Mouse (Mus musculus) frontal cortex, postnatal 25 days (tissue): ENCODE measurements around the gene Stag3.

Source experiments
- DNase-seq, 2 experiments: peaks; one replicate each; pipeline ENCODE4 v3.0.0; 2022; ENCODE audit warnings: low spot score in 2 of 2

The Stag3 gene

DNA sequence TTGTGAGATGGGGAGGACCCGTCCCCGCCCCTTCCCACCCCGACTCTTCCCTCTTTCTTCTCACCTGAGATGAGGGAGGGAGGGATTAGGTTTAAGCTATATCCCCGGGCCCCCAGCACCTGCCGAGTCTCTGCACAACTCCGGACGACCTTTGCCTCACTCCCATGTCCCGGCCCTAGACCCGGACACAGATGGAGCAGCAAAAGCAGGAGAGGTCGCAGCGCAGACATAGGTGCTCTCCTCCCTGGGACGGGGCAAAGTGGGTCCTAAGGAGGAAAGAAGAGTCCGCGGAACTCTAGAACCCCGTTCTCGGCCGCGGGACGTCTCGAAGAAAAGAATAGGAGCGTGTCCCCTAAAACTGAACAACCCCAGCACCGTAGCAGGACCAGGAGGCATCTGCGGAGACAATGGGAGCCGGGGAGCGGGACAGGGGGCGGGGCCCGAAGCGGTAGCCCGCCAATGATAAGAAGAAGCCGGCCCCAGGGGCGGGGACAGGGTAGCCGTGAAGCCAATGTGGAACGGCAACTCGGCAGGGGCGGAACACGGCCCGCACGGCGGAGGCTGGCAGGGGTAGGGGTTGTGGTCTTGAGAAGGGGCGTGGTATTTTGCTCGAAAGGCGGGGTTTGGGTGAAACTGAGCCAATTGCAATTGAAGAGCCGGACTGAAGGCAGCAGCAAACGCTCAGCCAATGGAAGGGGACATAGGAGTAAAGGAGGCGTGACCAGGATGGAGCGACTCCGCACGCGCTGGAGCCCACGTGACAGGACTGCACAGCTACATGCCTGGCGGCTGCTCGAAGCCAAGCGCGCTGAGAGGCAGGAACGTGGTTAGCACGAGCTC lies at the start of gene Stag3, which contains the start of the genes Gm43720 and Gpc2:
Stag3 (plus strand) TSS at position 656 of the 840 bp plus-strand sequence.
Gm43720 (minus strand) TSS at position 374 of the 840 bp plus-strand sequence.
Gpc2 (minus strand) TSS at position 421 of the 840 bp plus-strand sequence.
- peak in 1 of 2 experiments; percentile 54 for DNase-seq

DNA sequence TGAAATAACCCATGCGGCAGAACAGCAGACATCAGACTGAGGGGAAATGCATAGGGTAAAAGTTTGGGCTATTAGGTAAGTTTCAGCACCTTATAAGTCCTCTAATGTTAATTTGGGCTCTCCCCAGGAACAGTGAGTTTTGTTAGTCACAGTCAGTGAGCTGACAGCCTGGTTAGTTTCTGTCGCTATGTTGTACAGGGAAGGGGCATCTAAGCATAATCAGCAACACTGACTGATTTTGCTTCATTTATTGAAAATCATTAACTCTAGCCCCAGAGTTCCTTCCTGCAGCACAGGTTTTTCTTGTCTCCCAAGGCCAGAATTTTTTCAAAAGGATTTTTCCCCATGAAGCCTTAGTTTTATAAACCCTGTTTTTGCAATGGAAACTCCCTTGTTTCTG lies 46.3 kb upstream of the Stag3 start:
- DNase-seq = no peak

DNA sequence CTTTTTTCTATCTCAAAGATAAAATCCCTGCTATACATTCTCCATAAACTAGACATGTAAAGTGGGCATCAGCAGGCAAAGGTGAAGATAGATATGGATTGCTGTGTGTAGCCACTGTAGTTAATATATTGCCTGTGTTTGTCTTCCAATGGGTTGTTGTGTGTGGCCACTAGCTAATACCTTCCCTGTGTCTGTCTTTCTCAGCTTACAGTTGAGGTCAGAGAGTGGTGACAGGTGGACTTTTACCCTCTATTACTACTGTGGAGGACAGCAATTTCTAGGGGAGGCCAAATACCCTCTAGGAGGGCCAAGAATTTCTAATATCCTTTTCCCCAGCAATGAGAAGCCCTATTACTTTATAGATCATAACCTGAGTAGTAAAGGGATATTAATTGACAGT lies 45.8 kb upstream of the Stag3 start:
- DNase-seq = no peak

DNA sequence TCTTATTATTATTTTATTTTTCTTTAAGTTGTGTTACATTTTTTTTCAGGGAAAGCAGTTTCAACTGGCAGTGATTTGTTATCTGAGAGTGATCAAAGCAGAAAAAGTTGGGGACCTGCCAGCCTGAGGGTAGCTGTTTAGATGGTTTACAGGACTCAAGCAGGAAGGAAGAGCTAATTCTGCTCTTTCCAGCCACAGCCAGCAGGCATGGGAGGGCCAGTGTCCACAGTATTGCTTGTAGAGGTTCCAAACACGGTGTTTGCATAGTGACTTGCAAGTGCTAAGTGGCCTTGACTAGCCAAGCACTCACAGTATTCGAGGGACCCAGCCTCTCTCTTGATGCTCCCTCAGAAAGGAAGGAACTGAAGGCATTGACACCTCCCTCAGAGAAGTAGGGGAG lies 38.5 kb upstream of the Stag3 start:
- no peak for DNase-seq

DNA sequence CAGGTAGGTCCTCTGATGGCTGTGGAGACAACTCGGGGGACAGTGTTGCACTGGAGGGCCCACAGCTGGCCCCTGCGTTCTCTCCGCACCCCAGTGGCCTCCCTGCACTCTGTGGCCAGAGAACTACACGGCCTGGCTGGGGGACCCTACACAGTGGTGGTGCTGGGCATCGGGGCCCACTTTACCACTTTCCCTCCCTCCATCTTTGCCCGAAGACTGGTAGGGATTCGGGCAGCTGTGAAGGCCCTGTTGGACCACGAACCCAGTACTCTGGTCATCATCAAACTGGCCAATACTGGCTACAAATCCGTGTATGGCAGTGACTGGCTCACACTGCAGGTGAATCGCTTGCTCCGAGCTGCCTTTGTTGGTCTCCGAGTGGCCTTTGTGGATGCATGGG lies 28.9 kb upstream of the Stag3 start:
- no peak for DNase-seq

DNA sequence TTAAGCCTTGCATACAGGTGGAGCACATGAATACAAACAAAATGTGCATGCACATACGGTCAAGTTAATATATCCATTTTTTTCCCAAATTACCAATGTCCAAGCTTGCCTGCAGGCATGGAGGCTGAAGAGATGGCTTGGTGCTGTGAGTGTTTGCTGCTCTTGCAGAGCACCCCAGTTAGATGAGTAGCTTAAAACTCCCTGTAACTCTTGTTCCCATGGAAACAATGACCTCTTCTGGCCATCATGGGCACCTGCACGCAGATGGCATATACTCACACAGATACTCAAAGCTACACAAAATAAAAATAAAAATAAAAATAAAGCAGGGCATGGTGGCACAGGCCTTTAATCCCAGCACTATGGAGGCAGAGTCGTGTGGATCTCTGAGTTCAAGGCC lies 27.0 kb upstream of the Stag3 start:
- DNase-seq = no peak

DNA sequence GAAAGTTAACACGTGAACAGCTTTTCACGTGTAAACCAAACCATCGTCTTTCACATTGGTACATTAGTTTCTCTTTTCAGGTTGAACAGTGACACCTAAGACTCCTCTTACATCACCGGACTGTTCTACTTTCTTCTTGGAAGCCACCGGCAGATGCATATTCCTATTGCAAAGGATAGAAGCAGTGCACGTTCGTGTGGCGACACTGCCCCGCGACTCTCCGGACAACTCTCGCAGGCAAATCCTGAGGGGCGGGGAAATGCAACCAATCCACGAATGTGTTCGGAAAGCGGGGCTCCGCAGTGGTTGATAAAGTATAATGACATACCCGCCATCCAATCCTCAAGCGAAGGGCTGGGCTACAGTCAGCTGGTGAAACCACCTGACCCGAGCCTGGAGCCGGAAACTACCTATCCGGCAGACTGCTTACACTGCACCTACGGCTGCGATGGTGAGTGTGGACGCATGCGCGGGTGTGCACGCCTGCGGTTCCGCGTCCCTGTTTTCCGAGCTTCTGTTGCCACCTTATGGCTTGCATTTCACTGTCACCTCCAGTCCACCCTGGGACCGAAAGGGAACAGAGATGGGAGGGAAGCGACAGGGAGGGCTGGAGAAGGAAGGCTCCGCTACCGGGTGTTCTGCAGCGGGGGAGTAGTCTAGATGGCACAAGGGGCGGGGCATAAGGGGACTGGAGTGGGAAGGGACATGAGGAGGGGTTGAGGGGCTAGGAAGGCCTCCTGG lies 24.5 kb upstream of the Stag3 start, which contains the start of gene Lamtor4:
Lamtor4 (plus strand) TSS at position 130 of the 741 bp plus-strand sequence.
- DNase-seq = peak; percentile 83 to 93

DNA sequence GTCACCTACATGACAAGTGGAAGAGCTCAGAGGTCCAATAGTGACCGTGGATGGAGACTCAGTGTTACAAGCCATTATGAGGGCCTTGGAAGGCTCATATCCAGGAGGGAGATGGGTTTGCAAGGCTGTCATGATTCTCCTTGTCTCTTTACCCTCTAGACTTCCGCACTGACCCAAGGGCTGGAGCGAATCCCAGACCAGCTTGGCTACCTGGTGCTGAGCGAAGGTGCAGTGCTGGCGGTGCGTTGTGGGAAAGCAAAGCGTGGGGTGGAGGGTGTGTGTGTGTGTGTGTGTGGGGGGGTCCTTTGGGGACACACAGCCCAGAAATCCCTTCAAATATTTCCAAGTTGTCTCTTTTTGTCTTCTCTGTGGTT lies 24.0 kb upstream of the Stag3 start:
- DNase-seq = no peak

DNA sequence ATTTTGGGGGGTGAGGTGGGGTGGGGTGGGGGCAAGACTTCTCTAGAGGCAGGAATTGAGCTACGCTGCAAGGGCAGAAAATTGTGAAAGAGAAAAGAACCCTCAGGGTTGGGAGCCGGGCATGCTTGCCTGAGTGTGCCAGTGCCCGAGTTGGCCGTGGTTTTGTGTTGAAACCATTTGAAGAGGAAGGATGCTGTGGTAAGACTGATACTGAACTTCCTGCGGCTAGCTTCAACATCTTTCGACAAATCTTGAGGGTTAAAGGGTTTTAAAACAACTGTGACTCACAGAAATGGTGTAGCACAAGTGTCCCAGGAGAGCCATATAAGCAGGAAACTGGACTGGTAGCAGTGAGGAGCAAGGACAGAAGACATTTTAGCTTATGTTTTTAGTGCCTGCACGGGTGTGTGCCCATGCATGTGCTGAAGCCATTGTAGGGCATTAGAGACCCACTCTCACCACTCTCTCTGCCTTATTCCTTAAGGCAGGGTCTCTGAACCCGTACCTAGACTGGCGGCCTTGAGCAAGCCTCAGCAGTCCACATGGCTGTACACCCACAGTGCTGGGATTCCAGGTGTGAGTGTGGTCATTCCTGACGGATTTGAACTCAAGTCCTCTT lies 23.0 kb upstream of the Stag3 start:
- DNase-seq = no peak

DNA sequence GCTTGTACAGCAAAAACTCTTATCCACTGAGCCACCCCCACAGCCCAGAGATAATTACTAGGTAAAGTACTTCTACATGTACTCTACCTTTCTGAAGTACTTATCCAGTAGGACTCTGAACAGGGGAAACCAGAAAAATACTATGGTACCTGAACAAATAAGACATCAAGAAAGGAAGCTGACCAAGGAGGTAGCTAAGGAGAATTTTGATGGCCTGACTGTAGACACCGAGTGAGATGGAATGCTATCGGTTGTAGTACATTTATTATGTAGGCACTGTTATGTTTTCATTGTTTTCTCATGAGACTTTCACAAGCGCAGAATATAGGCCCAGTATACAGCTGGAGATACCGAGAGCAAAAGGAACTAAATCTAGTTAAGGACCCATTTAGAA lies 22.5 kb upstream of the Stag3 start:
- DNase-seq = no peak

DNA sequence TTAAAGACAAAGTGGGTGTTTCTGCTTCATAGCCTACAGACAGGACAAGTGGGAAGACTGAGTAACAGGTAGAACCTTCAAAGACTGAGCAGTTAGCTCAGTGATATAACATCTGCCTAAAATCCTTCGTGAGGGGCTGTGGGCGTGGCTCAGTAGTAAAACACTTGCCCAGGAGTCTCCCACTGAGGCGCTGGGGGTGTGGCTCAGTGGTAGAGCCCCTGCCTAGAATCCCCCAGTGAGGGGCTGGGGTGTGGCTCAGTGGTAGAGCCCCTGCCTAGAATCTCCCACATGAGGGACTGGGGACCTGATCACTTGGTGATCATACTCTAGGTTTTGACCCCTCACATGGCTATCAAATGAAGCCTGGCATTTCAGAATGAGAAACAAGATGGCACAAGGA lies 22.0 kb upstream of the Stag3 start:
- DNase-seq = no peak

DNA sequence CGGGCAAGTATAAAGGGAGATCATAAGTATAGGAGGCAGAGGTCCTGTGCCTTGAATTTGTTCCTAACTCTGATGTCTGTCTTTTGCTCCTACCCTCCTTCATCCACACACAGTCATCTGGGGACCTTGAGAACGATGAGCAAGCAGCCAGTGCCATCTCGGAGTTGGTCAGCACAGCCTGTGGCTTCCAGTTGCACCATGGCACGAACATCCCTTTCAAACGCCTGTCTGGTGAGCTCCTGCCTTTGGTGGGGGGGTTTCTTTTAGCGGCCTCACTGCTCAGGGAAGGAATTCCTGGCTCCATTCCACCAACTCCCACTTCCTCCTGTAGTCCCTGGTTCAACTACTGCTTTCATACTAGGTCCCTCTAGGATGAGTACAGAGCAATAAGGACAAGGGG lies 21.5 kb upstream of the Stag3 start:
- no peak for DNase-seq

DNA sequence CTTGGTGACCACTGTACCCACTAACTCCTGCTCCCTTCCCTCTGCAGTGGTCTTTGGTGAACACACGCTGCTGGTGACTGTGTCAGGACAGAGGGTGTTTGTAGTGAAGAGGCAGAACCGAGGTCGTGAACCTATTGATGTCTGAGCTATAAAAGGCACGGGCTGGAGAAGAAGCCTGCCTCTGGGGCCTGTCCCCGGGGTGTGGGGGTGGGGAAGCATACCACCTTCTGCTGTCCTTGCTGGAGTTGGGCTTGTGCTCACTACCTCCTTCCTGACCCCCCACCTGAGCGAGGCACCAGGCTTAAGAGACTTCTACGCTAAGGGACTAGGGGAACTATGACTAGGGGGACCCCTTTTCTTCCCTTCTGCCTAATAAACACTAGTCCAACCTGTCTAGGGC lies 21.0 kb upstream of the Stag3 start:
- DNase-seq = no peak

DNA sequence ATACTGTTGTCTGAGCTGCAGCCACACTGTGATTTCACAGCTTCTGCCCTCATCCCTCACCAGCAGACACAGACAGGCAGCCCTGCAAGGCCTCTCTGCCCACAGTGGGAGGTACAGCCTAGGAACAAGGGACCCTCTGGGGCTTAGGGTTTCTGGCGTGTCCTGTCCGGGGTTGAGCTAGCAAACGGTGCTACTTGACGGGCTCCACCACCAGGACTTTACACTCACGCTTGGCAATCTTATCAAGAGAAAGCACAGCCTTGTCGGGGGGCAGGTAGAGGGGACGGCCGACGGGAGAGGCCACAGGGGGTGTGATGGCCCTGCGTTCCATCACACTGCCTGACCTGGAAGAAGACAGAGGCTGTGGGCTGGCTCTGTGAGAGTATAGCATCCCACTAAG lies 20.0 kb upstream of the Stag3 start:
- DNase-seq = no peak

DNA sequence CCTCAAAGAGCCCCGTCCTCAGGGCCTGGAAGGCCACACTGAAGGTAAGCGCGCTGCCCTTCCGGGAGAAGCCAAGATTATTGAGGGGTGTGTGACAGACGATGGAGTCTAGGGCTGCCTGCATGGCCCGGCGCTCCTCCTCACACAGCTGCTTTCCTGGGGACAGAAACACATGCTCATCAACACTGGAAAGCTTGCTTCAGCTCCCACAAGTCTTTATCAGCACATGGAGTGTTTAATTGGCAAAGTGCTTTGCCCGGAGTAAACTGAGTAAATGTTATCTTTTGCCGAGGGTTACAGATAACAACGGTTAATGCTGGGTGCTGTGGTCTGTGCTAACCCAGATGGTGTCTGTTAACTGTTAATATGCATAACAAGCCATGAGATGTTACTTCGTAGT lies 19.2 kb upstream of the Stag3 start:
- no peak for DNase-seq

DNA sequence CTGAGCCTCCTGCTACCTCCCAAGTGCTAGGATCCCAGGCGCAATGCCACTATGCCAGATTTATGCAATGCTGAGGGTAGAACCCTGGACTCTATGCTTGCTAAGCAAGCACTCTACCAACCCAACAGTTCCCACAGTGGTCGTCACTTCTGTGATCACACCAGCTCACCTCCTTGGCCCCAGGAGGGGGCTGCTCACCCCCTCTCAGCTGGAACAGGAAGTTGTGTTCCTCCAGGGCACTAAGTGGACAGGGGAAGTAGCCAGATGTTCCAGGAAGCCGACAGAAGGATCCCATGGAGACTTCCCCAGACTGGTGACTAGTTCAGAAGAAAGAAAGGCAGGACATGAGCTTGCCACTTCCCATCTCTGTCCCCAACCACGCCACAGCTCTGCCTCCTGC lies 18.0 kb upstream of the Stag3 start:
- no peak for DNase-seq

DNA sequence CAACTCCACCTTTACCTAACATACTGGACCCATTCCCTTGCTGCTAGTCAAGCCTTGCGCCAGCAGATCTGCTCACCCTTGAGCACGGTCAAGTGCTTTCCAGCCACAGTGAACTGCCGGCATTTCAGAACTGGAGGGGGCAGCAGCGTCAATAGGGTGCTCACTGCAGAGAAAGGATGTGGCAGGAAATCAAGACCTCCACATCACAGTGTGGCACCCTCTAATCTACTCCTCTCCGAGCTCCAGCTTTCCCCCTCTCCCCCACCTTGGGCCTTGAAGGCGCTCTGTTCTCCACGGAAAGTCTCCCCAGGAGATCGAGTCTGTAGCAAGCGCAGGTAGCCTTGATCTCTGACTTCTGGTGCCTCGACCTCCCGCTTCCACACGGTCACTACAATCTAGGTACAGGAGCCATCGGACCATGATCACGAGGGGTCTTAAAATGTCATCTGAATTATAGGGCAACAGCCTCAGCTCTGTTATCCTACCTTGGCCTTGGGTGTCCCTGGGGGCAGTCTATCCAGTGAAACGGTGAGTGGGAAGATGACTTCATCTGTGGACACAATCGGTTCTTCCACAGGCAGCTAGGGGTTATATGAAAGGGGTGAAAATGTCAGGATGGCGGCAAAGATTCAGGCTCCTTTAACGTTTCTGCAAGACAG lies 17.3 kb upstream of the Stag3 start:
- no peak for DNase-seq

DNA sequence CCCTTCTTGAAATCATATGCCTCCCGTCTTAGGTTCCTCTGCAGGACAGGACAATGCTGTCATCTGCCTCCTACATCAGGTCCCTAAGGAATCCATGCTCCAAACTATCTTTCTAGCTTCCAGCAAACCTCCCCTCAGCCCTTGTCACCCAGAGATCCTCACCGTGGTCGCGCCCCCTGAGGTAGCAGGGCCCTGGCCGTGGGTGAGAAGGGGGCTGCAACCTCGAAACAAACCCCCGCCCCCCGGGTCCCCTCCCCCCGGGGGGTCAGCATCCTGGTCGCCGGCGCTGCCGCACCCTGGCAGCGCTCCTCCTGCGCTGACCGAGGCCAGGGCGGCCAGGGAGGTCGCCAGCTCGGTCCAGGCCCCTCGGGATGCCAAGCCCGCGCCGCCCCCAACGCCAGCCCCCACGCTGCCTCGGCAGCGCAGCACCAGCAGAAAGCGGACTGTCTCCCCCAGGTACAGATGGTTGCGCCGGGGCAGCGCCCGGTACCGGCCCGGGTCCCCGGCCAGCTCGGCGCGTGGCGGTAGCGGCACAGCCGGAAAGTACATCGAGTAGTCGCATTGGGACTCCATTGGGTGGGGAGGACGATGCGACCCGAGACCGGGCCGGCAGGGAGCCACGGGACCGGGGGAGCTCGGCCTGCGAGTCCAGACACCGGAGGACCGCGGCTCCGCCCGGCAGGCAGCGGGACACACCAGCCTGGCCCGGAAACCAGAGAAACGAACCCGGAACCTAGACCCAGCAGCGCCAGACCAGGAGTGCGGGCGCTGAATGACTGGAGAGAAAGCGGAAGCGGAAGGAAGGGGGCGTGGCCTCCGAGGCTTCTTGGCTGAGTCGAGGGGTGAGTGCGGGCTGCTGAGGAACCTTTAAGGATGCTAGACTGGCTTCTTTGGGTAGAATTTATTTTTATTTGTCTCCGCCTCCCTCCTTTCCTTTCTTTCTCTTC lies 16.5 kb upstream of the Stag3 start, which contains the start of gene BC037034:
BC037034 (minus strand) TSS at position 774 of the 947 bp plus-strand sequence.
- peak; percentile 80 to 90 for DNase-seq

DNA sequence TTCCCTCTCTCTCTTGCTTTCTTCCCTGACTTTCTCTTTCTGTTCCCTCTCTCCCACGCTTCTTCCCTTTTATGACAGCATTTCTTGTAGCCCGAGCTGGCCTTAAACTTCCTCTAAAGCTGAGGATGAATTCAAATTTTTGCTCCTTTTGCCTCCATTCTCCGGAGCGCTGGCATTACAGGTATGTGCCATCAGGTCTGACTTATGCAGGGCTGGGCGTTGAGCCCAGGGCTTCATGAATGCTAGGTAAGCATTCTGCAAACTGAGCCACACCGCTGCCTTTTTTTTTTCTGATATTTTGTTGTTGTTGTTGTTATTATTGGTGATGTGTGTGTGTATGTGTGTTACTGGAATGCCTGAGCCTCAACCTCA lies 15.8 kb upstream of the Stag3 start:
- no peak for DNase-seq

DNA sequence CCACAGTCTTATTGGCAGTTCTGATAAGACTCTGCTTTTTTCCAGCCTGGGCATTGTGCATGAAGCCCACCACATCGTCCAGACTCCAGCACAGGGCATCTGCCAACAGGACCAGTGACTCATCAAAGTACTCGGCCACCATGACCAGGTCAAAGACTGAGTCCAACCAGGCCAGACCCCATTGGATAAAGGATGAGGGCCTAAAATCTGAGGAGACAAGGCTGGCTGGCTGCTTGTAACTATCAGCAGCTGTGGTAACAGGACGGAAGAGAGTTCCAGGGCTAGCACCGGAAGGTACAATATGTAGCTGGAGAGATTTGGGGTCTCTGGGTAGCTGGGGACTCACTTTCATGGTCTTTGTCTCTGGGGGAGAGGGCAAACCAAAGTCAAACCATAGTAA lies 14.3 kb upstream of the Stag3 start:
- DNase-seq = no peak

DNA sequence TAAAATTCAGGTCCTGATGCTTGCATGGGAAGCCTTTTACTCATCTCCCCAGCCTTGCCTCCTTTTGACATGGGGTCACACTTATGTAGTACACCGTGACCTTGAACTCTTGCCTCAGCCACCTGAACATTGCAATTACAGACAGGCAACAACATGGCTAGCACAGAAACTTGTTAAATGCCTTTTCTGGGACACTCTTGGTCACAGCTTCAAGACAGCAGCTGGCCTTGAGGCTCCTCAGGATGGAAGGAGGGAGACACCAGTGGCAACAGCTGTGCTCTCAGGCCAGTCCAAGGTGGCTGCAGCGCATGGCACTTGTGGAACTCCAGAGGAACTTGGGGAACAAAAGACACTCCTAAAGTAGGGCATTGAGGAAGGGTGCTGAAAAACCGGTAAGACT lies 12.9 kb upstream of the Stag3 start:
- DNase-seq = no peak
